Mouse (Mus musculus) neural tube, embryonic 13.5 days (tissue): Measurements from ENCODE around the gene Fstl4. TPM values are rescaled to one million over a fixed set of nuclear protein-coding genes. Genes with fewer than 3 reads are reported as not detected.

Experiments used
- ATAC-seq: fragments of 200-750 bp; cut with Nextera tagmentation; 2 replicates; pipeline ENCODE4 v1.8.0; 2017; ENCODE audit warnings: low read depth, mild to moderate bottlenecking, moderate TSS enrichment, moderate library complexity
- H3K27ac ChIP-seq: fragments of 300-500 bp; sonication (generic); replicated peaks from 2 replicates; pipeline ENCODE4 v1.5.1; 2015; ENCODE audit warnings: moderate library complexity, mild to moderate bottlenecking, inconsistent platforms
- H3K27me3 ChIP-seq: fragments of 300-500 bp; sonication (generic); 2 replicates; pipeline ENCODE4 v1.6.1; 2015; ENCODE audit warnings: mild to moderate bottlenecking, inconsistent platforms
- H3K36me3 ChIP-seq: fragments of 300-500 bp; sonication (generic); 2 replicates; pipeline ENCODE4 v1.6.1; 2015; ENCODE audit warnings: mild to moderate bottlenecking, inconsistent platforms
- H3K4me1 ChIP-seq: fragments of 300-500 bp; sonication (generic); replicated peaks from 2 replicates; pipeline ENCODE4 v1.6.1; 2015; ENCODE audit warnings: inconsistent platforms
- H3K4me2 ChIP-seq: fragments of 300-500 bp; sonication (generic); 2 replicates; pipeline ENCODE4 v1.6.1; 2015; ENCODE audit warnings: inconsistent platforms, mild to moderate bottlenecking, moderate library complexity
- H3K4me3 ChIP-seq: fragments of 300-500 bp; sonication (generic); 2 replicates; pipeline ENCODE4 v1.5.1; 2015; ENCODE audit warnings: mild to moderate bottlenecking, inconsistent platforms
- H3K9ac ChIP-seq: fragments of 300-500 bp; sonication (generic); 2 replicates; pipeline ENCODE4 v1.6.1; 2015; ENCODE audit warnings: moderate library complexity, mild to moderate bottlenecking, inconsistent platforms
- H3K9me3 ChIP-seq: fragments of 300-500 bp; sonication (generic); 2 replicates; pipeline ENCODE4 v1.6.1; 2016; ENCODE audit warnings: inconsistent platforms
- WGBS: fragments of 180-500 bp; shearing (Covaris S2); methylation state at CpG from one replicate; pipeline ENCODE4 v1.1.7; 2015; 5-methylcytosine and 5-hydroxymethylcytosine counted together
- polyA plus RNA-seq: library from polyadenylated mRNA; unstranded; fragments of >200 nt; fragmentation: Nextera tagmentation; extraction: Ambion mirVana; gene quantifications from 2 replicates; pipeline ENCODE4 v1.2.1, GENCODE M21; 2015

Gene Fstl4
- polyA plus RNA-seq, 1 experiment from 2014 or later: 11.6 TPM

- H3K36me3 ChIP-seq: no peaks in the 10 kb centered on the region
- no peaks in the 10 kb centered on the region for H3K27me3 ChIP-seq
- no peak overlapping the region for H3K9ac ChIP-seq
- no peak overlapping the region for H3K4me2 ChIP-seq
- WGBS: 90% methylated on average over 11 of the region's 11 CpGs
- H3K9me3 ChIP-seq: 0 out of 2 replicates have a peak, but pooled peaks cover 4% of the 10 kb centered on the region
- no peak for ATAC-seq
- peaks cover 16% of the 10 kb centered on the region; the same call in 1 of the 2 replicates for H3K4me1 ChIP-seq
- no peak overlapping the region for H3K27ac ChIP-seq
- H3K4me3 ChIP-seq: no peak overlapping the region
Observed at GRCm38 (mm10) chr11:53000226-53000625, 235.8 kb downstream of the Fstl4 start.

DNA sequence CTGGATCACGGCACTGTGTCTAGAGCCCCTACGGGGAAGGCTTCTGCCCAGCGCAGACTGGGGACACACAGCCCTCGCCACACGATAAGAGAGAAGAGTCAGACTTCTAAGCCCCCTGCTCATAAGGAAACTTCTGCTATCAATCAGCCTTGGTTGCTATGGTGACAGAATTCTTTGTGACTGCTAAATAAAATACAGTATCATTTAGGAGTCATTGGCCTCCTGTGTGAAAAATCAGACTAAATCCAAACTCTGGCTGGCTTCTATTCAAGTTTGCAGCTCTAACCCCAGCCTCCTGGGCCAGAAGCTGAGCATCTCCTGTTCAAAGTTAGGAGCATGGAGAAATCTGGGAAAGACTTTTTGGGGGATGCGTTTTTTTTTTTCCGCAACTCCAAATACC is 238.9 kb downstream of the Fstl4 start:
- no peak for ATAC-seq
- Histone ChIP-seq H3K36me3 (no peaks in the 10 kb centered on the region), H3K4me3 (no peak overlapping the region), H3K27me3 (no peaks in the 10 kb centered on the region), H3K4me2 (no peak overlapping the region), H3K9ac (no peak overlapping the region), H3K4me1 (no peaks in the 10 kb centered on the region), H3K9me3 (0 out of 2 replicates have a peak, but pooled peaks cover 4% of the 10 kb centered on the region), H3K27ac (no peak overlapping the region)
- 74% methylated on average over 7 of the region's 7 CpGs for WGBS

DNA sequence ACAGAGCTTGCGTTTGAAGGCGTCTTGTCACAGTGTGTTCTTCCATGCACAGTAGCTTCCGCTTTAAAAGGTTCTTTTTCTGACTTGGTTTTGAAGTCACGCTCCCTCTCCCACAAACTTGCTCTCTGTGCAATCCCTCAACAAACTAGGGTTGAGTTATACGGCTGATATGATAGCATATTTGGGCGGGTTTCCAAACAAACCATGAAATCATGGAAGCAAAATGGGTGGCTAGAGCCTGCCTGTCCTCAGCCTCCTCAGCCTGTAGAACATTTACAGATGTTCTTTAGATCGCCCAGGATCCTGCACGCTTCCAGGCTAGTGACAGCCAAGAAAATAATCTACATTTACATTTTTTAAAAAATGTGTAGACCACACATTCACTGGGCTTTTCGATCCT is 239.4 kb downstream of the Fstl4 start:
- Histone ChIP-seq H3K9ac (no peak overlapping the region), H3K4me1 (no peaks in the 10 kb centered on the region), H3K36me3 (no peaks in the 10 kb centered on the region), H3K27me3 (no peaks in the 10 kb centered on the region), H3K4me3 (no peak overlapping the region), H3K9me3 (0 out of 2 replicates have a peak, but pooled peaks cover 4% of the 10 kb centered on the region), H3K27ac (no peak overlapping the region), H3K4me2 (no peak overlapping the region)
- ATAC-seq: no peak
- WGBS: 93% methylated on average over 9 of the region's 9 CpGs

DNA sequence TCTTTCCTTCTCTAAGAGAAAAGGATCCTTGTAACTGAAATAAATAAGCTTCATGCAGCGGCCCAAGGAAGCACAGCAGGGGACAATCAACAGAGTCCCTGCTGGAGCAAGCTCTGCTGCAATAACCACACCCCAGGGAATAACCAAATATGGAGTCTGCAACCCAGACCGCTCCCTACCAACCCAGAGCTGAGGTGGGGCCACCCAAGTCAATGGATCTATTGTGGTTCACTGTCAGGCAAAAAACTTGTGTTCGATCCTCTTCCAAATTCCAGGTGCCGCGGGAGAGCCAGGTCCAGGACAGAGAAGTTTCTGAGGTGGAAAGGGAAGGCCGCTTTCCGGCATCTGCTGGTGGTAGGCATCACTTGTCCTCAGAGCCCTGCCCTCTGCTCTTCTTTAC is 245.2 kb downstream of the Fstl4 start:
- Histone ChIP-seq H3K36me3 (no peaks in the 10 kb centered on the region), H3K27ac (no peak overlapping the region), H3K9ac (no peak overlapping the region), H3K4me2 (no peak overlapping the region), H3K9me3 (no peaks in the 10 kb centered on the region), H3K4me3 (no peak overlapping the region), H3K27me3 (no peaks in the 10 kb centered on the region), H3K4me1 (no peaks in the 10 kb centered on the region)
- 70% methylated on average over 7 of the region's 7 CpGs for WGBS
- ATAC-seq: no peak

- ATAC-seq: no peak
- H3K9me3 ChIP-seq: no peaks in the 10 kb centered on the region
- H3K9ac ChIP-seq: no peak overlapping the region
- H3K4me3 ChIP-seq: no peak overlapping the region
- H3K27ac ChIP-seq: no peak overlapping the region
- H3K4me1 ChIP-seq: no peaks in the 10 kb centered on the region
- H3K36me3 ChIP-seq: no peaks in the 10 kb centered on the region
- WGBS: 71% methylated on average over 6 of the region's 6 CpGs
- H3K4me2 ChIP-seq: no peak overlapping the region
- no peaks in the 10 kb centered on the region for H3K27me3 ChIP-seq
Observed at GRCm38 (mm10) chr11:53011996-53012505, 247.6 kb downstream of the Fstl4 start.

DNA sequence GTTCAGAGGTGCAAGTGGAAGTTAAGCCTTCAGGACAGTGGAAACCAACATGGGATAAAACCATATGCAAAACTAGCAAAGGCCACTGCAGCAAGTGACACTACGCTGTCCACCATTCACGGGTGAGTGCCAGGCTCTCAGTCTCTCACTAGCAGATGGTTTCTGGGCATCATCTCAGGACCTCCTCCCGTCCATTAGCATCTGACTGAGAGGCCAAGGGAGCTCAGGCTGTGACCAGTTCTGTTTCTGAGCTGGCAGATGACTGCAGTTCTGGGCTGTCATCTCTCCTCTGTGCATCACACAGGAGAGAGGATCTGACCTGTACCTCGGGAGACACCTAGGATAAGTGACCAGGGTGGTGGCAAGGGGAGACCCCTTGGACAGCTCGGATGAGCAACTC is 249.5 kb downstream of the Fstl4 start:
- no peaks in the 10 kb centered on the region for H3K4me1 ChIP-seq
- H3K9ac ChIP-seq: no peak overlapping the region
- no peak overlapping the region for H3K4me2 ChIP-seq
- 82% methylated on average over 5 of the region's 5 CpGs for WGBS
- ATAC-seq: no peak
- no peaks in the 10 kb centered on the region for H3K27me3 ChIP-seq
- no peak overlapping the region for H3K27ac ChIP-seq
- H3K4me3 ChIP-seq: no peak overlapping the region
- no peaks in the 10 kb centered on the region for H3K9me3 ChIP-seq
- no peaks in the 10 kb centered on the region for H3K36me3 ChIP-seq

DNA sequence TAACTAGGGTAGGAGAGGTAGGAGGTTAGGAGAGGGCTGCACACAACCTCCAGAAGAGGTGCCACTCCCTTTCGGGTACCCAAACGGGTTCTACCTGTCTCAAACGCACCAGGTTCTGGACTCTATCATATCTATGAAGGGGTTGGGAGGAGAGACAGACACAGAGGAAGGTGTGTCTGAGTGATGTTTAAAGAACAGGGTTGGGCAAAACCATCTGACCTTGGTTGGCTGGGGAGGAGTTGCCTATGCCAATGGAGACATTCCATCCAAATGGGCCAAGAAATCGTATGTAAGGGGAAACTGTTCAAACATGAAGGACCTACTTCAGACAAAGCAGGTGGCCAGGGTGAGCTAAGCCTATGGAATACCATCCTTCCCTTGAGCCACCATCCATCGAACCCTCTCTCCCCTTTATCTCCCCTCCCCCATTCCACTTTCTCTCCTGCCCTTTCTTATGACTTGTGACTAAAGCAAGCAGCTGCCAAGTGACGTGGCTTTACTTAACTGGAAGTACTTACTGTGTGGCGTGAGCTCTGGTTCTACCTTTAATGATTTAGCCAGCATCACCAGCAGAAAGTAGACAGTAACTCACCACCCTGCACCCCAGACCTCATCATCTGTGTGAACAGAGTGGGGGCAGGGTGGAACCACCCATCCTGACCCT is 252.1 kb downstream of the Fstl4 start:
- Histone ChIP-seq H3K4me2 (no peak overlapping the region), H3K4me3 (no peak overlapping the region), H3K9me3 (no peaks in the 10 kb centered on the region), H3K27ac (no peak overlapping the region), H3K4me1 (no peaks in the 10 kb centered on the region), H3K27me3 (no peaks in the 10 kb centered on the region), H3K9ac (no peak overlapping the region), H3K36me3 (no peaks in the 10 kb centered on the region)
- no peak for ATAC-seq
- 91% methylated on average over 7 of the region's 7 CpGs for WGBS

DNA sequence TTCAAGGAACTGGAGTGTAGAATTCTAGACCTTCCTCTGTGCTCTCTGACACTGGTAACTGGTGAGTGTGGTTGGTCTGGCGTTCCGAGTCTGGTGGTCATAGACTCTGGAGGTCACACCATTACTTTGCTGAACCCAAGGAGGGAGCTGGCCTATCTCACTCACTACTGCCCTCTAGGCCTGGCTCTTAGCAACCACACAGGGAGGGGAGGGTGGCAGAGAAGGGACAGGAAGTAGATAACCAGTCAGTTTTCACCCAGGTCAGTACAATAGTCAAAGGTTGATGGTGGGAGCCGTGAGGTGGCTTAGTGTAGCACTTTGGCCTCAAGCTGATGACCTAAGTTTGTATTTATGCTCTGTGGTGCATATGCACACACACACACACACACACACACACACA is 255.1 kb downstream of the Fstl4 start:
- Histone ChIP-seq H3K9ac (no peak overlapping the region), H3K27ac (no peak overlapping the region), H3K4me2 (no peak overlapping the region), H3K4me1 (0 out of 2 replicates have a peak, but pooled peaks cover 5% of the 10 kb centered on the region), H3K27me3 (no peaks in the 10 kb centered on the region), H3K9me3 (no peaks in the 10 kb centered on the region), H3K36me3 (no peaks in the 10 kb centered on the region), H3K4me3 (no peak overlapping the region)
- ATAC-seq: no peak
- WGBS: 94% methylated on average over 3 of the region's 3 CpGs

DNA sequence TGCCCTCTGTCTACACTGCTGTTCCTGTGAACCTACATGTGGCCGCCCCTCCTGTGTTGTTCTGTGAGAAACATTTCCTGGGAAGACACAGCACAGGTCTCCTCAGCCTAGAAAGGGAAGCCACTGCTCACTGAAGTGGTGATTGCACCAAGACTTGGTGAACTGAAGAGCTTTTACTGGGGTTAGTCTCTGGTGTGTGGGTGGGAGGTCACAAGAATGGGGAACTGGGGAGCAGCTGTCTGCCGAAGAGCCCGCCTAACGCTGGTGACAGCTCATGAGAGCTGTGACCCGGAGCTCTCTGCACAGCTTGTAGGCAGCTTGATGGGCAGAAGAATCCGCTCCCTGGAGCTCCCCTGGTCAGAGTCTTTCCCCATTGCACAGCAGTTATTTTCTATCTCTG is 260.0 kb downstream of the Fstl4 start:
- H3K27ac ChIP-seq: no peak overlapping the region
- 0 out of 2 replicates have a peak, but pooled peaks cover 5% of the 10 kb centered on the region for H3K4me1 ChIP-seq
- 86% methylated on average over 6 of the region's 6 CpGs for WGBS
- no peaks in the 10 kb centered on the region for H3K36me3 ChIP-seq
- ATAC-seq: no peak
- no peak overlapping the region for H3K4me2 ChIP-seq
- no peaks in the 10 kb centered on the region for H3K27me3 ChIP-seq
- no peaks in the 10 kb centered on the region for H3K9me3 ChIP-seq
- no peak overlapping the region for H3K4me3 ChIP-seq
- H3K9ac ChIP-seq: no peak overlapping the region

DNA sequence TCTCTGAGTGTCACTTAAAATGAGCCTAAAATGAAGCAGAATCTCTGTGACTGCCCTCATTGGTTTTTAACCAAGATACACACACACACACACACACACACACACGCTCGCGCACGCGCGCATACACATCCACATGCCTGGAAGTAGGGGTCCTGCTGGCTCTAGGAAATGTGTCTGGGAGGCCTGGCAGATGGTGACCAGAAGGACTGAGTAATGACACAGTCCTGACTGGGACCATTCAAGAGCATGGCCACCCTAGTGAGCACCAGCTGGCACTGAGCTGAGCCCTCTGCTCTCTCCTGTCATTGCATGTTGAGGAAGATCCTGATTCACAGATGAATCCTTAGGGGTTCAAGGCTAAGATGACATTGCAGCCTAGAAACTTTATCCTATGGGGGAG is 261.3 kb downstream of the Fstl4 start:
- no peak for ATAC-seq
- H3K9me3 ChIP-seq: no peaks in the 10 kb centered on the region

GRCm38 (mm10) chr11:53028421-53029168 is 264.2 kb downstream of the Fstl4 start:
- no peak for ATAC-seq
- 76% methylated on average over 7 of the region's 7 CpGs for WGBS
- H3K9ac ChIP-seq: no peak overlapping the region

More for the DNA sequence above, 261.3 kb downstream of the Fstl4 start:
- 94% methylated on average over 6 of the region's 6 CpGs for WGBS
- H3K4me2 ChIP-seq: no peak overlapping the region
- H3K4me1 ChIP-seq: 0 out of 2 replicates have a peak, but pooled peaks cover 5% of the 10 kb centered on the region
- H3K27ac ChIP-seq: no peak overlapping the region
- H3K9ac ChIP-seq: no peak overlapping the region
- H3K36me3 ChIP-seq: no peaks in the 10 kb centered on the region
- H3K4me3 ChIP-seq: no peak overlapping the region
- H3K27me3 ChIP-seq: peaks cover 8% of the 10 kb centered on the region; the same call in 1 of the 2 replicates

GRCm38 (mm10) chr11:53031777-53032176 is 267.3 kb downstream of the Fstl4 start:
- H3K4me1 ChIP-seq: peaks cover 7% of the 10 kb centered on the region; the same call in 1 of the 2 replicates
- no peaks in the 10 kb centered on the region for H3K9me3 ChIP-seq
- peaks cover 8% of the 10 kb centered on the region; the same call in 1 of the 2 replicates for H3K27me3 ChIP-seq
- 91% methylated on average over 4 of the region's 4 CpGs for WGBS
- H3K4me2 ChIP-seq: no peak overlapping the region
- ATAC-seq: no peak
- H3K36me3 ChIP-seq: no peaks in the 10 kb centered on the region
- no peak overlapping the region for H3K4me3 ChIP-seq
- H3K27ac ChIP-seq: no peak overlapping the region
- no peak overlapping the region for H3K9ac ChIP-seq

More at GRCm38 (mm10) chr11:53028421-53029168, 264.2 kb downstream of the Fstl4 start:
- no peaks in the 10 kb centered on the region for H3K9me3 ChIP-seq
- no peak overlapping the region for H3K27ac ChIP-seq
- H3K36me3 ChIP-seq: no peaks in the 10 kb centered on the region
- H3K4me2 ChIP-seq: no peak overlapping the region
- H3K4me1 ChIP-seq: 0 out of 2 replicates have a peak, but pooled peaks cover 3% of the 10 kb centered on the region
- H3K27me3 ChIP-seq: peaks cover 8% of the 10 kb centered on the region; the same call in 1 of the 2 replicates
- H3K4me3 ChIP-seq: no peak overlapping the region
